Mouse (Mus musculus) lung, postnatal 0 days (tissue): Measurements from ENCODE around the gene Krtap29-1.

Experiments
- CTCF ChIP-seq: IDR thresholded peaks from 2 replicates; pipeline ENCODE4 v1.5.1; 2016; ENCODE audit warnings: antibody characterized with exemption, mild to moderate bottlenecking
- EP300 ChIP-seq: IDR thresholded peaks from 2 replicates; pipeline ENCODE4 v1.6.1; 2016; ENCODE audit warnings: antibody characterized with exemption, mild to moderate bottlenecking, control low read depth

DNA sequence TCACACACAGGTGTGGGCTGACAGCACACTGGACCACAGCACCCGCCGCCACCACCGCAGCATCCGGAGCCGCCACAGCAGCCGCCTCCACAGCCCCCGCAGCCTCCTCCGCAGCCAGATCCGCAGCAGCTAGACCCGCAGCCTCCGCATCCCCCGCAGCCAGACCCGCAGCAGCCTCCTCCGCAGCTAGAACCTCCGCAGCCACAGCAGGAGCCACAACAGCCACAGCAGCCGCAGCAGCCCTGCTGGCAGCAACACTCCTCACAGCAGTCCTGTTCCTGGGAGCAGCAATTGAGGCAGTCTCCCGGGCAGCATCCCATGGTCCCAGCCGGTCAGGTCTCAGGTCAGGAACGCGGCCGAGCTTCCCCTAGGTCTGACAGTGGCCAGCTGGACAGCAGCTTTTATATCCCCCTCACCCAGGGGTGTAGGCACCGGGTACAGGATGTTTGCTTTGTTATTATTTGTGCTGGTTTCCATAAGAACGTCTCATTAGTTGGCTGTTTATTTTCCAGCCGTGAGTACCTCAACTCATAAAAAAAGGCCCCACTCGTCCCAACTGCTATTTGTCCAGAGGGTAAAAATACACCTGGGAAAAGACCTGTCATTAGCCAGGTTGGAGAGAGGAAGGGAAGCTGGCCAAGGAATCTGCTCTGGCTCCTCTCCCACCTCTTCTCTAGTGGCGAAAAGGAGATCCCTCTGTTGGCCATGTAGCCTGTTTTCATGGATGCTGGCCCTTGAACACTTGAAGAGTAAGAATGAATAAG, 14.9 kb upstream of the Krtap29-1 start, which contains the start of gene Krtap17-1:
- TF ChIP-seq EP300 (no peak), CTCF (no peak; the same call in 1 of the 2 replicates)
